Mouse (Mus musculus) small intestine, adult 2 months (tissue): Measurements from ENCODE around the gene Tbx22. TPM values are rescaled to one million over a fixed set of nuclear protein-coding genes. Genes with fewer than 3 reads are reported as not detected.

ENCODE experiments used
- H3K27ac ChIP-seq: fragments of 200-500 bp; 2 replicates; pipeline ENCODE4 v1.5.1; 2012; ENCODE audit warnings: low read depth, low read length, control low read depth, inconsistent platforms; ENCODE audit not compliant: insufficient read depth
- H3K27me3 ChIP-seq: fragments of 200-500 bp; 2 replicates; pipeline ENCODE4 v1.6.1; 2012; ENCODE audit warnings: mild to moderate bottlenecking, moderate library complexity, low read length, inconsistent platforms; ENCODE audit not compliant: control insufficient read depth, insufficient read depth
- H3K36me3 ChIP-seq: fragments of 200-500 bp; 2 replicates; pipeline ENCODE4 v1.6.1; 2012; ENCODE audit warnings: mild to moderate bottlenecking, low read length, control low read depth, inconsistent platforms; ENCODE audit not compliant: control insufficient read depth, insufficient read depth
- H3K4me1 ChIP-seq: fragments of 200-500 bp; 2 replicates; pipeline ENCODE4 v1.6.1; 2012; ENCODE audit warnings: low read length, inconsistent platforms, mixed read lengths; ENCODE audit not compliant: control insufficient read depth, insufficient read depth, insufficient read length
- H3K4me3 ChIP-seq: fragments of 200-500 bp; 2 replicates; pipeline ENCODE4 v1.5.1; 2012; ENCODE audit warnings: low read depth, mild to moderate bottlenecking, control low read depth, inconsistent platforms, low read length, moderate library complexity
- CTCF ChIP-seq: fragments of 200-500 bp; IDR thresholded peaks from 2 replicates; pipeline ENCODE4 v1.5.1; 2012; ENCODE audit warnings: low read depth, mild to moderate bottlenecking, control low read depth, inconsistent platforms, low read length, moderate library complexity, mixed read lengths; ENCODE audit not compliant: insufficient replicate concordance, insufficient read length; ENCODE audit errors: extremely low read depth
- POLR2A ChIP-seq: fragments of 200-500 bp; IDR thresholded peaks from 2 replicates; pipeline ENCODE4 v1.6.1; 2012; ENCODE audit warnings: low read depth, mild to moderate bottlenecking, control low read depth, inconsistent platforms, low read length, moderate library complexity
- WGBS: fragments of 180-500 bp; shearing (Covaris S2); methylation state at CpG from one replicate; pipeline ENCODE4 v1.1.7; 2018; 5-methylcytosine and 5-hydroxymethylcytosine counted together
- polyA plus RNA-seq: library from polyadenylated mRNA; depleted of rRNA; stranded (reverse); fragments of >200 nt; gene quantifications from 2 replicates; pipeline ENCODE4 v1.2.3, GENCODE M21; 2012; rRNA removed

Tbx22 gene
- polyA plus RNA-seq, result not detected in 2 replicates

DNA sequence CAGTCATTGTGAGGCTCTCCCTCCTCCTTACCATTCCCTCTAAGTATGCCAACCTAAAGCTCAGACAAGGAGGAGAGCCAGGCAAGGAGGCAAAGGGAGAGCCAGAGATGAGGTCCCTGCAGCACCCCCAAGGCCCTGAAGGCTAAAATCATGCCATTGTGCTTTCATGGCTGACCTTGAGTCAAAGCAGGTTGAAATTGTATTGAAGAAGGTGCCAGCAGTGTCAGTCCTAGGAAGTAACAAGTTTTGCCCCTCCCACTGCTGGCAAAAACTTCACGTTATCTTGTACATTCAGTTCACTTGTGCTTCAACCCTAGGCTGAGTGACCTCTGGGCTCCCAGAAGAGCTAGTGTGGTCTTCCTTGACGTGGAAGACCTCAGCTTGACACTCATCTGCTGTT, at the start of gene Tbx22:
Gene Tbx22 (plus strand): TSS at position 301 of the 400 bp plus-strand sequence.
- H3K27me3 ChIP-seq, result no peaks in the 10 kb centered on the region
- no peaks in the 10 kb centered on the region for H3K36me3 ChIP-seq
- H3K27ac ChIP-seq, result no peak within 1 kb of the TSS
- no peak for TF ChIP-seq POLR2A
- TF ChIP-seq CTCF, result no peak
- H3K4me1 ChIP-seq, result no peaks in the 10 kb centered on the region
- H3K4me3 ChIP-seq, result no peak within 1 kb of the TSS
- WGBS, result 33% methylated on average over 2 of the region's 2 CpGs

DNA sequence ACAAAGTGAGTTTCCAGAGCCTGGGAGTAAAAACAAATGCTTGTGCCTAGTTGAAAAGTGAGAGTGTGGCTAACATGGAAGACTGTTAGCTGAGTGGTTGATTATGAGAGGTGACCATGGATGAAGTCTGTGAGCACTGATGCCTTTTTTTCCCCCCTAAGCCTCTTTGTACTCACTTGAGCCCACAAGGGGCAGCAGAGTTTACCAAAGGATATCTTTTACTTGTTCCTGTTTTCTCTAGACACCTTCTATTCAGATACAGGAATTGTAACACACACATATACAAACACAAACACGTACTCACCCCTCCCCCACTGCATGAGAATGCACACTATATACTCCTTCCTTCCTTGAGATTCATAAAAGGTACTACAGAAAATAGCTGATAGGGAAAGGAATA, 913 bp downstream of the Tbx22 start:
- Histone ChIP-seq H3K27ac (no peak overlapping the region), H3K4me3 (no peak overlapping the region), H3K4me1 (no peaks in the 10 kb centered on the region), H3K36me3 (no peaks in the 10 kb centered on the region), H3K27me3 (no peaks in the 10 kb centered on the region)
- TF ChIP-seq CTCF (no peak), POLR2A (no peak)
- 14% methylated on average over 1 of the region's 1 CpGs for WGBS

DNA sequence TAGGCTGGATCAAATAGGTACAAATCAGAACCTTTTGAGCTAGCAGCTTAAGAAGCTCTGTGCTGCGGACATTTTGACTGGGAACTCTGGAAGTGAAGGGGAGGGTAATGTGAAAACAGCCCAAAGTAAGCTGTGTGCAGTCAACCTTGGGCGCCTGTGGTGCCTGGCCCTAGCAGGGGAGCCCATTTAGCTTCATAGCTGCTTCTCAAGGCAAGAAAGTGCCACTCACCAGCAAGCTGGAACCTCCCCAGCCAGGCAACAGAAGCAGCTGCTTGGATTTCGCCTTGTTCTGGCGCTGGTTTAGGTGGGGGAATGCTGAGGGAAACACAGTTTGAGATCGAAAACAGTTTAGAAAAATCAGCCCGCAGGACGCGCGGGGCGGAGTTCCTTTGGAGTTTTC, 11.4 kb downstream of the Tbx22 start:
- WGBS, result 13% methylated on average over 10 of the region's 10 CpGs
- H3K4me1 ChIP-seq, result no peaks in the 10 kb centered on the region

DNA sequence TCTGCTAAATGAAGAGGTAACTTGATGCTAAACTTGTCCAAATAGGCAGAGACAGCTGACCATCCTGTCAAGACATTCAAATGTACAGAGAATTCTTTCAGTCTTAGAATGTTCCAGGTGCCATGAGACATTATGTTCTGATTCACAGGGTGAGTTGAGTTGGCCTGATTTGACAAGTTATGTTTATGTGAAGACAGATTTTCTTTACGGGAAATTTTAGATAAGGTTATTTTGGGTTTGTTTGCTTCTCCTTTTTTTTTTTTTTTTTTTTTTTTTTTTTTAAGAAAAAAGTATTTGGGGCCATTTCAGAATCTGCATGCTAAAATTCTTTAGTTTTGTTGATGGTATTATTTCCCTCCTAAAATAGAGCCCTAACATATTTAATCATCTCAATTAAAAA, 40.8 kb downstream of the Tbx22 start:
- Histone ChIP-seq H3K4me3 (no peak overlapping the region), H3K4me1 (no peaks in the 10 kb centered on the region), H3K27ac (no peak overlapping the region), H3K36me3 (no peaks in the 10 kb centered on the region), H3K27me3 (no peaks in the 10 kb centered on the region)
- WGBS, result 71% methylated on average over 1 of the region's 1 CpGs
- TF ChIP-seq POLR2A (no peak), CTCF (no peak)

More for the DNA sequence above, 11.4 kb downstream of the Tbx22 start:
- Histone ChIP-seq H3K4me3 (no peak overlapping the region), H3K27me3 (no peaks in the 10 kb centered on the region), H3K36me3 (no peaks in the 10 kb centered on the region), H3K27ac (no peak overlapping the region)
- TF ChIP-seq CTCF (no peak), POLR2A (no peak)

DNA sequence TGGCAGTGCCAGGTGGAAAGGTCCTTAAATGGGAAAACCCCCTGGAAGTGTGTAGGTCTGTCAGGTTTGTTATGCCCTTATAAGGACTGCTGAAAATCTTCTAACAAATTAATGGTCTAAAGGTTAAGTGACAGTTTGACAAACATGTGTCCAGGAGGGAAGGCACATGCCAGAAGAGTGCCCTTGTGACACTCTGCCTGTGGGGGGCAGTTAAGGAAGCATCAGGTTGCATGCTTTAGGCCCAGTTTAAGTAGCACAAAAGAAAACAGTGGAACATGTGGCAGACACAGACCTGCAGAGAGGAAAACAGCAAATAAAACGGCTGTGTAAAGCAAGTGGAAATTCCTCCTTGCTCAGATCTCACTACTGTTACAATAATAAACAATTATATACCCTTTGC, 55.8 kb downstream of the Tbx22 start:
- H3K36me3 ChIP-seq, result no peaks in the 10 kb centered on the region
- WGBS, result 10% methylated on average over 1 of the region's 1 CpGs
- H3K4me3 ChIP-seq, result no peak overlapping the region

More for the DNA sequence above, 55.8 kb downstream of the Tbx22 start:
- TF ChIP-seq CTCF (no peak), POLR2A (no peak)
- Histone ChIP-seq H3K4me1 (no peaks in the 10 kb centered on the region), H3K27me3 (no peaks in the 10 kb centered on the region), H3K27ac (no peak overlapping the region)

Other genes starting within 250 kb of the Tbx22 start
- gene Tent5d, start 124.6 kb downstream of the Tbx22 start, polyA plus RNA-seq, result not detected in 2 replicates
- gene 2610002M06Rik, start 148.4 kb downstream of the Tbx22 start, polyA plus RNA-seq, result 0.36 and 0.85 TPM in 2 replicates